Mouse (Mus musculus) thymus, postnatal 4 days (tissue): ENCODE measurements around the gene Mrgprb2.

ENCODE experiments used
- DNase-seq: peaks from one replicate; pipeline ENCODE4 v3.0.0; 2021

Mrgprb2 gene

GRCm38 (mm10) chr7:48557986-48558385 is at the start of gene Mrgprb2:
Mrgprb2 (minus strand) TSS chr7:48558086.
- DNase-seq, result no peak
